Mouse (Mus musculus) megakaryocyte, embryonic 14.5 days (primary cell): ENCODE measurements around the gene Mov10.

Source experiments
- FLI1 ChIP-seq: IDR thresholded peaks from 2 replicates; pipeline ENCODE4 v1.6.1; 2012; ENCODE audit warnings: low read length, inconsistent platforms, mixed read lengths
- GATA1 ChIP-seq: IDR thresholded peaks from 3 replicates; pipeline ENCODE4 v1.6.1; 2012; ENCODE audit warnings: mixed read lengths, low read length, inconsistent platforms, borderline replicate concordance

DNA sequence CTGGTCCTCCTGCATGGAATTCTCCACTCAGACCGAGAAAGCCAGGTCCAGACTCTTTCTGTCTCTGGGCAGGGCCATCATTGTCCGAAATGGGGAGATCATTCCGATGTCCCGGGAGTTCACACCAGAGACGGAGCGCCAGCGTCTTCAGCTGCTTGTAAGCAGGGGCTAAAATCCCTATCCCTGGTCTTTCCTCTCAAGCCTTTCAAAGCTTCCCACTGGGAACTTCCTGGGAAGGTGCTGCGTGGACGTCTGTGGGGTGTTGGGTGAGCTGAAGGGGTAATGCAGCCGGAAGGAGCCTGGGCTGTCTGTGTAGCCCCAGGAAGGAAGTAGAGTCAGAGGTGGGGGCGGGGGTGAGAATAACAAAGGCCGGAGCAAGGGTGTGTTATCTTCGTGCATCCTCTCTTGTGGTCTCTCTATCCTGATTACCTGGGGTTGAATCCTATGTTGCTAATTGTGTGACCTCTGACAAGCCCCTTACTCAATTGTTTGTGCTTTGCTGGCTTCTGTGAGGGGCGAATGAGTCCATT lies 34.3 kb downstream of the Mov10 start:
- no peak for TF ChIP-seq FLI1
- no peak for TF ChIP-seq GATA1
